Mouse (Mus musculus) liver, embryonic 14 days (tissue): Measurements from ENCODE around the gene Gm28553. TPM values are rescaled to one million over a fixed set of nuclear protein-coding genes. Genes with fewer than 3 reads are reported as not detected.

ENCODE experiments used
- polyA plus RNA-seq: library from polyadenylated mRNA; depleted of rRNA; stranded (reverse); fragments of >200 nt; gene quantifications from 2 replicates; pipeline ENCODE4 v1.2.3, GENCODE M21; 2012; rRNA removed

The Gm28553 gene
- not detected in 2 replicates for polyA plus RNA-seq

DNA sequence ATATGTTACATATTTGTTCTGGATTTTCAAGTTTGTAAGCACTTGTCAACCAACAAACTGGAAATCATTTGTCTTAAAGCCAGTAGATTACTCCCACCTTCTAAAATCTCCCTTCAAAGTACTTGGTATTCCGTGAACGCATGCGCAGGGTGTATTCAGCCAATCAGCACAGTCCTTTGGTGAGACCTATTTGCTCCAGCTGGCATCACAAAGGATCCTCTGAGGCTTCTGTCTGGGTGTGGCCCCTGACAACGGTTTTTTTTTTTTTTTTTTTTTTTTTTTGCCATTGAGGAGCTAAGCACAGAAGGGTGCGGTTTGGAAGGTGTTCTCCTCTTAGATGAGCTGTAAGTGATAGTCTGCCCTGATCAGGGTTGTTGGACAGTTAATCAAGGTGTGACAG lies at the start of gene Gm28553:
Gm28553 (plus strand) TSS at position 301 of the 400 bp plus-strand sequence.

